Mouse (Mus musculus) liver, embryonic 13.5 days (tissue): ENCODE results near the gene Surf2. TPM values are rescaled to one million over a fixed set of nuclear protein-coding genes. Genes with fewer than 3 reads are reported as not detected.
A peak's percentile ranks its signal among the peaks of the same experiment; 100 is the strongest.

Experiments used
- ATAC-seq: fragments of 200-750 bp; cut with Nextera tagmentation; 2 replicates; pipeline ENCODE4 v1.8.0; 2017; ENCODE audit warnings: low read depth, mild to moderate bottlenecking, moderate number of reproducible peaks, moderate library complexity
- DNase-seq: peaks from one replicate; pipeline ENCODE4 v3.0.0; 2022
- H3K27ac ChIP-seq: fragments of 300-500 bp; sonication (generic); 2 replicates; pipeline ENCODE4 v1.5.1; 2015; ENCODE audit warnings: moderate library complexity, mild to moderate bottlenecking, inconsistent platforms
- H3K27me3 ChIP-seq: fragments of 300-500 bp; sonication (generic); 2 replicates; pipeline ENCODE4 v1.6.1; 2015; ENCODE audit warnings: mild to moderate bottlenecking, inconsistent platforms
- H3K36me3 ChIP-seq: fragments of 300-500 bp; sonication (generic); 2 replicates; pipeline ENCODE4 v1.6.1; 2015; ENCODE audit warnings: mild to moderate bottlenecking, inconsistent platforms
- H3K4me1 ChIP-seq: fragments of 300-500 bp; sonication (generic); replicated peaks from 2 replicates; pipeline ENCODE4 v1.6.1; 2015; ENCODE audit warnings: inconsistent platforms
- H3K4me2 ChIP-seq: fragments of 300-500 bp; sonication (generic); 2 replicates; pipeline ENCODE4 v1.6.1; 2015; ENCODE audit warnings: inconsistent platforms, mild to moderate bottlenecking, moderate library complexity
- H3K4me3 ChIP-seq: fragments of 300-500 bp; sonication (generic); replicated peaks from 2 replicates; pipeline ENCODE4 v1.5.1; 2015; ENCODE audit warnings: mild to moderate bottlenecking, inconsistent platforms
- H3K9ac ChIP-seq: fragments of 300-500 bp; sonication (generic); 2 replicates; pipeline ENCODE4 v1.6.1; 2015; ENCODE audit warnings: mild to moderate bottlenecking, inconsistent platforms
- H3K9me3 ChIP-seq: fragments of 300-500 bp; sonication (generic); replicated peaks from 2 replicates; pipeline ENCODE4 v1.6.1; 2016; ENCODE audit warnings: inconsistent platforms
- WGBS: fragments of 180-500 bp; shearing (Covaris S2); methylation state at CpG from one replicate; pipeline ENCODE4 v1.1.7; 2015; ENCODE audit not compliant: insufficient replicate concordance; 5-methylcytosine and 5-hydroxymethylcytosine counted together
- polyA plus RNA-seq: library from polyadenylated mRNA; unstranded; fragments of >200 nt; fragmentation: Nextera tagmentation; extraction: Ambion mirVana; gene quantifications from 2 replicates; pipeline ENCODE4 v1.2.1, GENCODE M21; 2015

Gene Surf2
- polyA plus RNA-seq, 1 experiment from 2014 or later = 36.6 TPM

- ATAC-seq (peak; percentile 35; the same call in 1 of the 2 replicates), DNase-seq (no peak)
- Histone ChIP-seq H3K27ac (no peak overlapping the region), H3K9ac (no peak overlapping the region), H3K4me3 (no peak overlapping the region), H3K36me3 (0 out of 2 replicates have a peak, but pooled peaks cover 1% of the 10 kb centered on the region), H3K4me1 (no peaks in the 10 kb centered on the region; the same call in none of the 2 replicates), H3K27me3 (no peaks in the 10 kb centered on the region), H3K9me3 (no peaks in the 10 kb centered on the region), H3K4me2 (no peak overlapping the region)
- WGBS = 18% methylated on average over 5 of the region's 5 CpGs
Observed at GRCm38 (mm10) chr2:26941539-26941938, 25.4 kb downstream of the Surf2 start.

GRCm38 (mm10) chr2:26943253-26943652 lies 27.1 kb downstream of the Surf2 start:
- Histone ChIP-seq H3K27ac (no peak overlapping the region), H3K27me3 (no peaks in the 10 kb centered on the region), H3K36me3 (0 out of 2 replicates have a peak, but pooled peaks cover 11% of the 10 kb centered on the region), H3K9me3 (no peaks in the 10 kb centered on the region), H3K4me1 (no peaks in the 10 kb centered on the region; the same call in 1 of the 2 replicates), H3K4me3 (no peak overlapping the region), H3K9ac (no peak overlapping the region), H3K4me2 (no peak overlapping the region)
- DNase-seq (no peak), ATAC-seq (no peak)
- WGBS = 43% methylated on average over 3 of the region's 3 CpGs

- peaks cover 72% of the 10 kb centered on the region for H3K36me3 ChIP-seq
Observed at GRCm38 (mm10) chr2:26950411-26950810, 34.2 kb downstream of the Surf2 start.

GRCm38 (mm10) chr2:26951346-26951905 lies 35.3 kb downstream of the Surf2 start:
- Histone ChIP-seq H3K4me1 (no peaks in the 10 kb centered on the region), H3K9me3 (no peaks in the 10 kb centered on the region), H3K9ac (no peak overlapping the region), H3K4me3 (no peak overlapping the region), H3K27me3 (no peaks in the 10 kb centered on the region), H3K27ac (no peak overlapping the region), H3K4me2 (no peak overlapping the region), H3K36me3 (peaks cover 82% of the 10 kb centered on the region)
- 81% methylated on average over 8 of the region's 8 CpGs for WGBS
- ATAC-seq (no peak), DNase-seq (no peak)

More at GRCm38 (mm10) chr2:26950411-26950810, 34.2 kb downstream of the Surf2 start:
- no peak overlapping the region for H3K27ac ChIP-seq
- H3K4me2 ChIP-seq = no peak overlapping the region
- ATAC-seq (no peak), DNase-seq (no peak)
- no peak overlapping the region for H3K9ac ChIP-seq
- no peaks in the 10 kb centered on the region for H3K27me3 ChIP-seq
- H3K4me3 ChIP-seq = no peak overlapping the region
- WGBS = 75% methylated on average over 2 of the region's 2 CpGs
- H3K9me3 ChIP-seq = no peaks in the 10 kb centered on the region
- no peaks in the 10 kb centered on the region for H3K4me1 ChIP-seq

GRCm38 (mm10) chr2:26952193-26952592 lies 36.0 kb downstream of the Surf2 start:
- peaks cover 85% of the 10 kb centered on the region for H3K36me3 ChIP-seq
- H3K4me1 ChIP-seq = no peaks in the 10 kb centered on the region
- H3K9ac ChIP-seq = no peak overlapping the region
- DNase-seq (no peak), ATAC-seq (no peak)
- H3K27me3 ChIP-seq = no peaks in the 10 kb centered on the region
- WGBS = 85% methylated on average over 4 of the region's 4 CpGs
- no peaks in the 10 kb centered on the region for H3K9me3 ChIP-seq
- H3K4me2 ChIP-seq = no peak overlapping the region
- no peak overlapping the region for H3K4me3 ChIP-seq
- H3K27ac ChIP-seq = no peak overlapping the region

GRCm38 (mm10) chr2:26952866-26953265 lies 36.7 kb downstream of the Surf2 start:
- Histone ChIP-seq H3K27ac (no peak overlapping the region), H3K36me3 (peaks cover 89% of the 10 kb centered on the region), H3K9me3 (no peaks in the 10 kb centered on the region), H3K9ac (no peak overlapping the region), H3K4me2 (no peak overlapping the region), H3K4me3 (no peak overlapping the region), H3K27me3 (no peaks in the 10 kb centered on the region), H3K4me1 (peaks cover 6% of the 10 kb centered on the region; the same call in 1 of the 2 replicates)
- DNase-seq = no peak
- no peak for ATAC-seq
- 84% methylated on average over 8 of the region's 8 CpGs for WGBS

- Histone ChIP-seq H3K4me1 (peaks cover 9% of the 10 kb centered on the region; the same call in 1 of the 2 replicates), H3K9me3 (no peaks in the 10 kb centered on the region), H3K4me3 (no peak overlapping the region), H3K36me3 (peaks cover 92% of the 10 kb centered on the region), H3K27ac (no peak overlapping the region), H3K9ac (no peak overlapping the region), H3K4me2 (no peak overlapping the region), H3K27me3 (no peaks in the 10 kb centered on the region)
- 90% methylated on average over 2 of the region's 2 CpGs for WGBS
- ATAC-seq (no peak), DNase-seq (no peak)
Observed at GRCm38 (mm10) chr2:26954735-26955395, 38.7 kb downstream of the Surf2 start.

- DNase-seq (no peak), ATAC-seq (peak; percentile 58)
- Histone ChIP-seq H3K4me3 (no peak overlapping the region), H3K27me3 (no peaks in the 10 kb centered on the region), H3K4me2 (no peak overlapping the region), H3K4me1 (peaks cover 17% of the 10 kb centered on the region), H3K9ac (no peak overlapping the region), H3K9me3 (no peaks in the 10 kb centered on the region), H3K36me3 (peaks cover 92% of the 10 kb centered on the region), H3K27ac (peak overlapping the region; percentile 53)
- 79% methylated on average over 12 of the region's 12 CpGs for WGBS
Observed at GRCm38 (mm10) chr2:26956811-26957487, 40.8 kb downstream of the Surf2 start.

- Histone ChIP-seq H3K9ac (no peak overlapping the region), H3K4me1 (peaks cover 22% of the 10 kb centered on the region), H3K9me3 (no peaks in the 10 kb centered on the region), H3K27me3 (no peaks in the 10 kb centered on the region), H3K4me2 (no peak overlapping the region), H3K4me3 (no peak overlapping the region), H3K27ac (peak overlapping the region; percentile 53), H3K36me3 (peaks cover 93% of the 10 kb centered on the region)
- no peak for DNase-seq
- no peak; the same call in 1 of the 2 replicates for ATAC-seq
- WGBS = 80% methylated on average over 2 of the region's 2 CpGs
Observed at GRCm38 (mm10) chr2:26957488-26957859, 41.3 kb downstream of the Surf2 start.

- WGBS = 72% methylated on average over 4 of the region's 4 CpGs
- H3K9ac ChIP-seq = no peak overlapping the region
- no peak overlapping the region for H3K4me3 ChIP-seq
- H3K36me3 ChIP-seq = peaks cover 61% of the 10 kb centered on the region
- no peak overlapping the region for H3K4me2 ChIP-seq
- H3K27me3 ChIP-seq = no peaks in the 10 kb centered on the region
- DNase-seq = no peak
- no peaks in the 10 kb centered on the region for H3K9me3 ChIP-seq
- H3K27ac ChIP-seq = no peak overlapping the region
- peaks cover 41% of the 10 kb centered on the region for H3K4me1 ChIP-seq
- ATAC-seq = no peak
Observed at GRCm38 (mm10) chr2:26960756-26961155, 44.6 kb downstream of the Surf2 start.

- Histone ChIP-seq H3K4me2 (peak within 1 kb of the TSS; percentile 82), H3K27me3 (no peaks in the 10 kb centered on the region), H3K36me3 (peaks cover 28% of the 10 kb centered on the region), H3K27ac (peak within 1 kb of the TSS; percentile 95), H3K9me3 (no peaks in the 10 kb centered on the region), H3K9ac (peak within 1 kb of the TSS; percentile 89), H3K4me1 (peaks cover 32% of the 10 kb centered on the region), H3K4me3 (peak within 1 kb of the TSS; percentile 87)
- DNase-seq = peak; percentile 87
- under 1% methylated on average over 50 of the region's 50 CpGs for WGBS
- ATAC-seq = peak; percentile 92
Observed at GRCm38 (mm10) chr2:26963923-26964723, 48.0 kb downstream of the Surf2 start, which contains the start of gene Rexo4. Rexo4 (minus strand) TSS chr2:26964386.
